Mouse (Mus musculus): ENCODE results near the gene Mroh2a.

Mroh2a gene

GRCm38 (mm10) chr1:88226670-88227379 lies at the start of gene Mroh2a:
Gene Mroh2a (plus strand): TSS chr1:88226986.
- DNase-seq (ENCODE audit: low spot score in 2 of 2): no peak

DNA sequence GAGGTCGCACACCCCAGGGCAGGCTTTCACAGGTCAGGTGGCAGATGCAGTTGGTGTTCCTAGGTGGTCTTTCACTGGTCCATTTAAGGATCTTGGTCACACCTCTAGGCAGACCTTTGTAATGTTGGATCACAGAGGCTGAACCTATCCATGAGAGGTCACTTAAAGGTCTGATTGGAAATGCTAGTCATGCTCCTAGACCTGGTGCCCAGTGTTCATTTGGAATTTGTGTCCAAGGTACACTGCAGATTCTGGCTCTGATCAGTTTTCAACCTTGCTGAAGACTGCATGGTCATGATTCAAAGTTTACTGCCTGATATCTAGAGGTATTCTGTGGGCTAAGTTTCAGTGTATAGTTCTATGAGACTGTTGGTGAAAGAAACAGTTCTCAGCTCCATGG lies 47.1 kb upstream of the Mroh2a start:
- DNase-seq (ENCODE audit: low spot score in 2 of 2): no peak

- DNase-seq (ENCODE audit: low spot score in 2 of 2): no peak
These were observed 40.4 kb upstream of the Mroh2a start for GRCm38 (mm10) chr1:88186325-88186935.

- no peak for DNase-seq (ENCODE audit: low spot score in 2 of 2)
These were observed 34.6 kb upstream of the Mroh2a start for GRCm38 (mm10) chr1:88192136-88192535.

DNA sequence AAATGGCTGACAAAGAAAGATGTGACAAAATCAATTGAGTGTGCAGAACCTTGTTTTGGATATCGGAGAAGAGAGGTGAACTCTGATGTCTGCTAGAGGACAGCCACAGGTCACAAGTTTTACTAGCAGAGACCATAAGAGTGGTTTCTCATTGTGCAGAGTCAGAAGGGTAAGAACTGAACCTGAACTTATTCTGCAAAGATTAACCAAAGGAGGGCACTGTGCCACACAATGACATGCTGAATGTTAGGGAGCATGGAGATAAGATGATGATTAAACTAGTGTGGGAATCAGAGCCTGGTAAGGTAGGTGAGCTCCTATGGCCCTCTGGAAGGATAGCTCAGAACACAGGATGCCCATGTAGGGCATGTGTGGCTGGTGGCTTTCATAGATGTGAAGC lies 31.1 kb upstream of the Mroh2a start:
- DNase-seq (ENCODE audit: low spot score in 2 of 2): no peak

GRCm38 (mm10) chr1:88197443-88197842 lies 29.3 kb upstream of the Mroh2a start:
- DNase-seq (ENCODE audit: low spot score in 2 of 2): no peak

- DNase-seq (ENCODE audit: low spot score in 2 of 2): no peak
These were observed 26.8 kb upstream of the Mroh2a start for GRCm38 (mm10) chr1:88199996-88200395.

- DNase-seq (ENCODE audit: low spot score in 2 of 2): no peak
These were observed 26.3 kb upstream of the Mroh2a start, which contains the start of gene Ugt1a2 for GRCm38 (mm10) chr1:88200456-88200855. Gene Ugt1a2 (plus strand): TSS chr1:88200601.

DNA sequence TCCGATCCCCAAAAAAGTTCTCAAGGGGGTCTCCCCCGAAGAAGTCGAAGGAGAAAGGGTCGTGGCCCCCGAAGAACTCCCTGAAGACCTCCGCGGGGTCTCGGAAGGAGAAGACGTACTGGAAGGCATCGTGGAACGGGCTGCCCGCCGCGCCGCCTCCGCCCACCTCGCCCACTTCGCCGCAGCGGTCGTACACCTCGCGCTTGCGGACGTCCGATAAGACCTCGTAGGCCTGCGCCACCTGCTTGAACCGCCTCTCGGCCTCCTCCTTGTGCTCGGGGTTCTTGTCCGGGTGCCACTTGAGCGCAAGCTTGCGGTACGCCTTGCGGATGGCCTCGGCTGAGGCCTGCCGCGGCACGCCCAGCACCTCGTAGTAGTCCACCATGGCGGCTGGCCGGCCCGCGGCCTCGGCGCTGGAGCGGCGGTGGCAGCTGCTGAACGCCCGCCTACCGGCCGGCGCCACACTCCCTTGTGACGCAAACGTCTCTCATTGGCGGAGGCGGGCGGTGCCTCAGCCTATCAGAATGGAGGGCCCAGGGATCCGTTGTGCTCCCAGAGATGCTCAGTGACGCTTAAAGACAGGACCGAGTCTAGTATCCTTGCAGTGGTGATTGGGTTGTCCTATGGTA lies 21.4 kb upstream of the Mroh2a start, which contains the start of gene Dnajb3:
TSS of gene Dnajb3 (minus strand) at position 489 of the 629 bp plus-strand sequence.
- DNase-seq (ENCODE audit: low spot score in 2 of 2): peak; percentile 91 to 93

- DNase-seq (ENCODE audit: low spot score in 2 of 2): no peak
These were observed 19.8 kb upstream of the Mroh2a start for GRCm38 (mm10) chr1:88206843-88207479.

DNA sequence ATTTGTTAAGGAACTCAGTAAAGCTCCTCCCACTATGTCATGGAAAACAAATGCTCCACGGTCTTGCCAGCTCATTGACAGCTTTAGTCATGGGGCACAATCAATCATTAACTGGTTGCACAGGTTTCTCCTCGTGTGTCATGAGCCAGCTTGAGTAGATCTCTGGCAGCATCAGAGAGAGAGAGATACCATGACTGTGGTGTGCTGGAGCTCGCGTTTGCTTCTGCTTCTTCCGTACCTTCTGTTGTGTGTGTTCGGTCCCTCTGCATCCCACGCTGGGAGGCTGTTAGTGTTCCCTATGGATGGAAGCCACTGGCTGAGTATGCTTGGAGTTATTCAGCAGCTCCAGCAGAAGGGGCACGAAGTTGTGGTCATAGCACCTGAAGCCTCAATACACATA lies 15.0 kb upstream of the Mroh2a start, which contains the start of gene Ugt1a1:
TSS of gene Ugt1a1 (plus strand) at position 148 of the 400 bp plus-strand sequence.
- no peak for DNase-seq (ENCODE audit: low spot score in 2 of 2)

DNA sequence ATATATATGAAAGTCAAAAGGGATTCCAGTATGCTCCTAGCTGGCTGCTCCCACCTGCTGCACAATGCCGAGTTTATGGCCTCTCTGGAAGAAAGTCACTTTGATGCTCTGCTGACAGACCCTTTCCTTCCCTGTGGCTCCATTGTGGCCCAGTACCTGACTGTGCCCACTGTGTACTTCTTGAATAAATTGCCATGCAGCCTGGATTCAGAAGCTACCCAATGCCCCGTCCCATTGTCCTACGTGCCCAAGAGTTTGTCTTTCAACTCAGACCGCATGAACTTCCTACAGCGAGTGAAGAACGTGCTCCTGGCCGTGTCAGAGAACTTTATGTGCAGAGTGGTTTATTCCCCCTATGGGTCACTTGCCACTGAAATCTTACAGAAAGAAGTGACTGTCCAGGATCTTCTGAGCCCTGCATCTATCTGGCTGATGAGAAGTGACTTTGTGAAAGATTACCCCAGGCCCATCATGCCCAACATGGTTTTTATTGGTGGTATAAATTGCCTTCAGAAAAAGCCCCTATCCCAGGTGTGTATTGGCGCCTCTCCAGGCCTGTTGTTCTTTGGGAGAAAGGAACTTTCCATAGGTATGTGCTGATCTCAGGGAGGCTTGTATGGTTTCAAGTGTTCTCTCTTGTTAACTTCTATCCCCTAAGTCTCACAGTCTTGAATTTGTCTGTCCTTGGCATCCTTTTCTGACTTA lies 14.3 kb upstream of the Mroh2a start:
- DNase-seq (ENCODE audit: low spot score in 2 of 2): no peak

DNA sequence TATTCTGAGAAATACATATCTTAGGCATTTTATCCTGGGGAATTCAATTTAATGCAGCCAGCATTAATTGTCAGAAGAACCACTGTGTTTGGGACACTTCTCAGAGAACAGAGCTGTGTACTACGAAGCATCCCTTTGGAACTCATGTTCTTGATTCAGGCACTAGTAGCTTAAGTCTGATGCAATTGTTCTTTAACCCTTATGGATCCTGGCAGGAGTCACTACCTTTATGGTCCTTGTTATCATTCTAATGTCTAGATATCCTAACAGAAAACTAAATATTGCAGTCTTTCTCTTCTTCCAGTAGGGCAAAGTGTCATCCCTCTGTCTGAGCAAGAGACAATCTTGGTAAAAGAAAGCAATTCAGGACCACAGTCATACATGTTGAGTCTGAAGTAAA lies 13.7 kb upstream of the Mroh2a start:
- no peak for DNase-seq (ENCODE audit: low spot score in 2 of 2)

DNA sequence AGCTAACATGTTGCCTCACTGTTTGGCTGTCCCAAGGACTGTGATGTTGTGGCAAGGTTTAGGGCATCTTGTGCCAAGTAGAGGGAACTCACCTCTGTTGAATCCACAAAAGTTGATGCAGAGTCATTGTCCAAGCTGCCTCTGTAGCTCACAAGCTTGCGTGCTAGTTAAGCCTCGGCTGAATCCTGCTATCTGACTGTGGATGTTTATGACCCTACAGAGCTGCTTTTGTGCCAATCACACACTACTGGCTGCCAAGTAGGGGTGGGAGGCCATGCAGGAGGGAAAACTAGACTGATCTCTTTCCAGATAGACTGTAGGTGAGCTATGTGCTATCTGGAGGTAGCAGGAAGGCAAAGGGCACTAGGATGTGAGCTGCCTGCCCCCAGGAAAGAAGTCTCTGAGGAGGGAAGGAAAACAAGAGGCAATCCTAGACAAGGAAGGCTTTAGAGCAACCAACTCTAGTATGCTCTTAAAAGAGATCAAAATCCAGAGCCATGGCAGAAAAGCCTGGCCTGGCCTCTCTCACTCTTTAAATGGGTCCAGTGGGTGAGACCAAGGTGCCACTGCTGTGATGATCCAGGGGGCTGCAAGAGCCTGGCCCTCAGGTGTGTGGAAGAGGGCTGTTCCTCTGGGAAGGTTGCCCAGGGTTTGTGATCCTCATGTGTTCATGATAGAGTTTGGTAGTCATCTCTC lies 12.9 kb upstream of the Mroh2a start:
- DNase-seq (ENCODE audit: low spot score in 2 of 2): no peak

- DNase-seq (ENCODE audit: low spot score in 2 of 2): no peak
These were observed 12.3 kb upstream of the Mroh2a start for GRCm38 (mm10) chr1:88214462-88214952.

- no peak for DNase-seq (ENCODE audit: low spot score in 2 of 2)
These were observed 11.1 kb upstream of the Mroh2a start for GRCm38 (mm10) chr1:88215466-88216380.

DNA sequence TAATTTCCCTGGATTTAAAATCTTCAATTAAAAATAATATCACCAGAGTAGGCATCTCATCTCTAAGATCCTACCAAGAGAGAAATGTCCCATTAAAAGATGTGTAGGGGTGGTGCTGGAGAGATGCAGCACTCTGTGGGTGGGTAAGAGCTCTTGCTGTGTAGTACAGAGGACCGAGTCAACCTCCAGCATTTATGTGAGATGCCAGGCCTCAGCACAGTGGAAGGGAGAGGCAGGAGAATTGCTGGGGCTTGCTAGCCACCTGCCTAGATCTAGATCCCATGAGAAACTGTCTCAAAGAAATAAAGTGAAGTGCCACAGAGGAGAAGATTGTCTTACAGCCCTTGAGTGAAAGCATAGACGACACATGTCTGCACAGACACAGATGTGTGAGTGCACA lies 10.2 kb upstream of the Mroh2a start:
- no peak for DNase-seq (ENCODE audit: low spot score in 2 of 2)

GRCm38 (mm10) chr1:88217144-88217543 lies 9.6 kb upstream of the Mroh2a start:
- DNase-seq (ENCODE audit: low spot score in 2 of 2): no peak

- DNase-seq (ENCODE audit: low spot score in 2 of 2): no peak
These were observed 9.2 kb upstream of the Mroh2a start for GRCm38 (mm10) chr1:88217576-88217975.

DNA sequence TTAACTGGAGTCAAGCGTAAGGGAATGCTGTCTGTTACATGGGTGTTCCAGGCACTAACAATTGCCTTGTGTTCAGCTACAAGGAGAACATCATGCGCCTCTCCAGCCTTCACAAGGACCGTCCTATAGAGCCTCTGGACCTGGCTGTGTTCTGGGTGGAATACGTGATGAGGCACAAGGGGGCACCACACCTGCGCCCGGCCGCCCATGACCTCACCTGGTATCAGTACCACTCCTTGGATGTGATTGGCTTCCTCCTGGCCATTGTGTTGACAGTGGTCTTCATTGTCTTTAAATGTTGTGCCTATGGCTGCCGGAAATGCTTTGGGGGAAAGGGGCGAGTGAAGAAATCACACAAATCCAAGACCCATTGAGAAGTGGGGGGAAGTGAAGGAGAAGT lies 8.7 kb upstream of the Mroh2a start:
- no peak for DNase-seq (ENCODE audit: low spot score in 2 of 2)

Data from right cerebral cortex, postnatal 10 days (tissue).